Mouse (Mus musculus) layer of hippocampus, adult 11-12 months (tissue): ENCODE data around the gene Aif1l.

Source experiments
- DNase-seq: peaks from one replicate; pipeline ENCODE4 v3.0.0; 2022; ENCODE audit warnings: low spot score

Gene Aif1l

GRCm38 (mm10) chr2:31952725-31953124 lies 2.8 kb downstream of the Aif1l start:
- DNase-seq = no peak

- no peak for DNase-seq
Observed at GRCm38 (mm10) chr2:31953687-31954086, 3.7 kb downstream of the Aif1l start.

DNA sequence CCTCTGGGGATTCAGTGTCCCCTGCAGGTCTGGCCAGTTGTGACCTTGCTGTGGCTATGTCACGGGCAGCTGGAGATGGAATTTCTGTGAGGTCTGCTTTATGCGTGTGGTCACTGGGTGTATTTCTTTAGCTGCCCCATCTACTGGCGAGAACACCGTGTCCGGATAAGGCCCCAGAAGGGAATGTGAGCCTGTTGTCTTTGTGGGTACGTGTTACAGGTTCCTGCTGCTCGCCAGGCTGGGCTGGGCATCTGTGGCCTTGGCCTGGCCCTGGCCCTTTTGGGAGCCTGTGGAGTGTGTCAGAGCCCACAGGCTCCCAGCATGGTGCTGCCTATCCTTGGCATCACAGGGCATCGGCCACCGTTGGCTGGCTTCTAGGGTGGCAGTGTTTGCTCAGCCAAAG lies 4.8 kb downstream of the Aif1l start:
- DNase-seq = no peak

- DNase-seq = no peak
Observed at GRCm38 (mm10) chr2:31955686-31956085, 5.7 kb downstream of the Aif1l start.

DNA sequence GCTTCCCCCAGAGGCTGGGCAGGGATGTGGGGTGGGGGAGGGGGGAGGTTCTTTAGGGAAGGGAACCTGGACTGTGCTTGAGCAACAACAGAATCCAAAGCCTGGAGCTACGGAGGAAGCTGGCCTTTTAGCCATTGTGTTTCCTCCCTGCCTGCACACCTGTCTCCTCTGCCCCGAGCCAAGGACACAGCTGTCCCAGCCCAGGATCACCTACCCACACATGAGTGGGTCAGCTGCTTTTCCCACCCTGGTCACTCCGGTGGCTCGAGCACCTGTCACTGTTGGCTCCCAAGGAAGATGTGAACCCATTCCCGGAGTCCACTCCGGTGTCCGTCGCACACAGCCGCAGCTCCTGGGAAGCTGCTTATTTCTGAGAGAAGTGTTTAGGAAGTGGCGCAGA lies 7.3 kb downstream of the Aif1l start:
- DNase-seq = no peak

DNA sequence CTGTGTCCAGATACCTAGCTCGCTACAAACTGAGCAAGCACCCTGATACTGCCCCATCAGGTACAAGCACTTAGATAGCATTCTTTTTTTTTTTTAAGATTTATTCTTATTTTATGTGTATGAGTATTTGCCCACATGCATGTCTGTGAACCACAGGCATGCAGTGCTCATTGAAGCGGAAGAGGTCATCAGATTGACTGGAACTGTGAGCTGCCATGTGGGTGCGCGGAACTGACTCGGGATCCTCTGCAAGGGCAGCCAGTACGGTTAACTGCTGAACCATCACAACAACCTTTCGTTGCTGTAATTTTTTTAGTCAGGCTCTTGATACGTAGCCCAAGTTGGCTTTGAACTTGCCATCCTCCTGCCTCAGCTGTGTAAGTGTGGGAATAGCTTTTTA lies 11.0 kb downstream of the Aif1l start:
- DNase-seq = no peak

- DNase-seq = no peak
Observed at GRCm38 (mm10) chr2:31961791-31962222, 11.9 kb downstream of the Aif1l start.

GRCm38 (mm10) chr2:31962501-31963224 lies 12.7 kb downstream of the Aif1l start:
- peak; percentile 77 for DNase-seq

- no peak for DNase-seq
Observed at GRCm38 (mm10) chr2:31963491-31963890, 13.6 kb downstream of the Aif1l start.

GRCm38 (mm10) chr2:31964191-31964590 lies 14.3 kb downstream of the Aif1l start:
- DNase-seq = no peak

DNA sequence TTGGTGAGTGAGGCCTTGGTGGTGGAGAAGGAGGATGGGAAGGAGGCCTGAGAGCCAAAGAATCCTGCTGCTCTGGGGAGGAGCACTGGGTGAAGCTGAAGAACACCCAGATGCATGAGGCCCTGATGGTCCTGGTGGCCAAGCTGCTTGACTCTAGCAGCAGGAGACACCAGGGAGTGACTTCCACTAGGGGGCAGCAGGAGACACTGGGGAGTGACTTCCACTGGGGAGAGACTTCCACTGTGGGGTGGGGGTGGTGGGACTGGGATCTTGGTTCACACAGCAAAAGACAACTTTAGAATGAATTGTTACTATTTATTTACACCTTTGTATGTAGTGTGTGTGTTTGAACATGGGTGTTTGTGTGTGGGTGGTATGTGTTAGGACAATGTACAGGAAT lies 15.2 kb downstream of the Aif1l start:
- peak; percentile 45 for DNase-seq

DNA sequence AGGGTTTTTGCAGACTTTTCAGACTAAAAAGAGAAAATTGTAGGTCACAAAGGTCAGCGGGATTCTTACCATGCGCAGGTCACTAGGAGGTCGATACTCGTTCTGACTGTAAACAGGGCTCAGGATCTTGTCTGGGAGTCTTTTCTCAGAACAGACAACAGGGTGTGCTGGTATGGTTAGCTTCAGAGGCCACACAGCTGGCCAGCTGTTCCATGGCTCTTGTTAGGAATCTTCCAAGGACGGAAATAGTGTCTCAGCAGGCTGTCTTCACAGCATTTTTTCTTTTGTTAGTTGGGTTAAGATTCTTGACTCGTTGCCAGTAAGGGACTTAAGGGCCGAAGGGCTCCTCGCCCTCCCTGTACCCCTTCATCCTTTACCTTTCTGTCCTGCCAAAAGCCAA lies 16.9 kb downstream of the Aif1l start:
- no peak for DNase-seq

DNA sequence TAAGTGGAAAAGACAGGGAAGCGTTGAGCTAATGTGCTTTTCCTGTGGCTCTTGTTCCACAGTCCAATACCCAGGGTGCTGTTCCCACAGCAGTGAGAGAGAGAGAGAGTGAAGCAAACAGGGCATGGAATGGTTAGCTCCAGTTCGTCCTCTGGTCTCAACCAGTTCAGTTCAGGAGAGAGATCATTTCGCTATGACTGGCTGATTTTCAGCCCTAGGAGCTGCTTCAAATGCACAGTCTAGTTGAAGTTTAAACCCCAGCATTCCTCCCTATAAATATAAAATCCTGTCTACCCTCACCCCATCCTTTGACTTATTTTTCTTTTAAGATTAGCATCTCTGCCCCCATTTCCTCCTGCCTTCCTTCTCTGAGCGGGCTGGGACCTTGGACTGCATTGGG lies 22.6 kb downstream of the Aif1l start:
- no peak for DNase-seq

DNA sequence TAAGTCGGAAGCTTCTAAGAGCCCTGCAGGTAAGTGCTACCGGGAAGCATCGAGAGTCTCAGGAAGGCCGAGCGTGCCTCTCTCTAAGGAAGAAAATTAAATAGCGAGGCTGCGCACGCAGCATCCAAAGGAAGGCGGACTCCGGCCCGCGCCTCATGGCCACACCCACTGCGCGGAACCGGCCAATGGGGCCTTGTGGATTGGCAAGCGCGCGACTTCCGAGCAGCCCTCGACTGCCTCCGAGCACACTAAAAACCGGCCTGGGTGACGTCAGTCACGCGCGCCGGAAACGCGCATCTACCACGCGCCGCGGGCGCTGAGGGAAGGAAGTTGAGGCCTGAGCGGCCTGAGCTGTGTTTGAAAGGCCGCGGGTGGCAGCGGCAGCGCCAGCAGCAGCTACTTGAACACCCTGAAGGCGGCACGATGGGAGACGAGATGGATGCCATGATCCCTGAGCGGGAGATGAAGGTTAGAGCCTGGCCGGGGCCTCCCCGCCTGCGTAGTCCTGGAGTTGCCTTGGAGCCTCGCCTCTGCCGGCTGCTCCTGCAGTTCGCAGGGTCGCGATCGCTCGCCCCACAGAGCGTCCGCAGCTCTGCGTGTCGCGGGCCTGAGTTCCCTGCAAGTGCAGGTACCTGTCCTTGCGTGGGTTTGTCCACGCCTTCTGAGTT lies 24.3 kb downstream of the Aif1l start, which contains the start of gene Nup214:
Gene Nup214 (plus strand): TSS at position 296 of the 668 bp plus-strand sequence.
- peak; percentile 99 for DNase-seq

GRCm38 (mm10) chr2:31974809-31975371 lies 25.0 kb downstream of the Aif1l start:
- no peak for DNase-seq

GRCm38 (mm10) chr2:31987774-31988173 lies 37.8 kb downstream of the Aif1l start:
- no peak for DNase-seq

- no peak for DNase-seq
Observed at GRCm38 (mm10) chr2:31990961-31991360, 41.0 kb downstream of the Aif1l start.

GRCm38 (mm10) chr2:31994896-31995295 lies 45.0 kb downstream of the Aif1l start:
- DNase-seq = no peak

- peak; percentile 75 for DNase-seq
Observed at GRCm38 (mm10) chr2:31996060-31996459, 46.1 kb downstream of the Aif1l start.

GRCm38 (mm10) chr2:31997539-31997938 lies 47.6 kb downstream of the Aif1l start:
- DNase-seq = no peak

- no peak for DNase-seq
Observed at GRCm38 (mm10) chr2:31998443-31998842, 48.5 kb downstream of the Aif1l start.

- DNase-seq = no peak
Observed at GRCm38 (mm10) chr2:32008311-32008710, 58.4 kb downstream of the Aif1l start.

- DNase-seq = no peak
Observed at GRCm38 (mm10) chr2:32008716-32009115, 58.8 kb downstream of the Aif1l start.
